Mouse (Mus musculus): Measurements from ENCODE around the gene Eva1b. TPM values are rescaled to one million over a fixed set of nuclear protein-coding genes. Genes with fewer than 3 reads are reported as not detected.

Gene Eva1b
- polyA plus RNA-seq, 1 experiment from 2014 or later, result 60.0 TPM

GRCm38 (mm10) chr4:126123309-126124040 lies 24.1 kb upstream of the Eva1b start:
- H3K9ac ChIP-seq, result no peak overlapping the region
- no peak overlapping the region for H3K4me2 ChIP-seq
- no peak for ATAC-seq (ENCODE audit: insufficient read depth, low FRiP score, low read depth)
- H3K27me3 ChIP-seq (replicated peaks), result no peaks in the 10 kb centered on the region
- H3K4me1 ChIP-seq, result no peaks in the 10 kb centered on the region
- H3K9me3 ChIP-seq, result no peaks in the 10 kb centered on the region
- 81% methylated on average over 10 of the region's 10 CpGs for WGBS
- H3K27ac ChIP-seq, result no peak overlapping the region
- H3K36me3 ChIP-seq, result peaks cover 32% of the 10 kb centered on the region
- H3K4me3 ChIP-seq (replicated peaks), result no peak overlapping the region

- 39% methylated on average over 11 of the region's 11 CpGs for WGBS
- Histone ChIP-seq H3K36me3 (peaks cover 28% of the 10 kb centered on the region), H3K27me3 (replicated peaks) (no peaks in the 10 kb centered on the region), H3K9me3 (no peaks in the 10 kb centered on the region), H3K27ac (peak overlapping the region; percentile 83), H3K4me2 (peak overlapping the region; percentile 24; the same call in 1 of the 2 replicates), H3K4me1 (peaks cover 27% of the 10 kb centered on the region), H3K9ac (no peak overlapping the region), H3K4me3 (replicated peaks) (no peak overlapping the region)
- ATAC-seq (ENCODE audit: insufficient read depth, low FRiP score, low read depth), result peak; percentile 41; the same call in 1 of the 2 replicates
Measured at GRCm38 (mm10) chr4:126130502-126130901, 17.0 kb upstream of the Eva1b start.

- no peaks in the 10 kb centered on the region for H3K27me3 ChIP-seq (replicated peaks)
- H3K4me3 ChIP-seq (replicated peaks), result no peak overlapping the region
- H3K36me3 ChIP-seq, result peaks cover 31% of the 10 kb centered on the region
- WGBS, result 49% methylated on average over 10 of the region's 10 CpGs
- H3K4me1 ChIP-seq, result peaks cover 27% of the 10 kb centered on the region
- H3K9me3 ChIP-seq, result no peaks in the 10 kb centered on the region
- H3K27ac ChIP-seq, result peak overlapping the region; percentile 67
- no peak for ATAC-seq (ENCODE audit: insufficient read depth, low FRiP score, low read depth)
- H3K4me2 ChIP-seq, result no peak overlapping the region
- no peak overlapping the region for H3K9ac ChIP-seq
Measured at GRCm38 (mm10) chr4:126131290-126132121, 16.0 kb upstream of the Eva1b start.

- 59% methylated on average over 6 of the region's 6 CpGs for WGBS
- Histone ChIP-seq H3K4me2 (no peak overlapping the region), H3K27me3 (replicated peaks) (no peaks in the 10 kb centered on the region), H3K4me3 (replicated peaks) (no peak overlapping the region), H3K4me1 (peaks cover 27% of the 10 kb centered on the region), H3K9me3 (no peaks in the 10 kb centered on the region), H3K36me3 (peaks cover 34% of the 10 kb centered on the region), H3K27ac (peak overlapping the region; percentile 44; the same call in 1 of the 2 replicates), H3K9ac (no peak overlapping the region)
- no peak for ATAC-seq (ENCODE audit: insufficient read depth, low FRiP score, low read depth)
Measured at GRCm38 (mm10) chr4:126132636-126133264, 14.8 kb upstream of the Eva1b start.

- H3K4me3 ChIP-seq (replicated peaks), result no peak overlapping the region
- ATAC-seq (ENCODE audit: insufficient read depth, low FRiP score, low read depth), result no peak
- H3K9me3 ChIP-seq, result no peaks in the 10 kb centered on the region
- no peak overlapping the region for H3K27ac ChIP-seq
- 94% methylated on average over 4 of the region's 4 CpGs for WGBS
- H3K9ac ChIP-seq, result no peak overlapping the region
- peaks cover 27% of the 10 kb centered on the region for H3K4me1 ChIP-seq
- H3K4me2 ChIP-seq, result no peak overlapping the region
- no peaks in the 10 kb centered on the region for H3K27me3 ChIP-seq (replicated peaks)
- peaks cover 32% of the 10 kb centered on the region for H3K36me3 ChIP-seq
Measured at GRCm38 (mm10) chr4:126134236-126134635, 13.3 kb upstream of the Eva1b start.

GRCm38 (mm10) chr4:126134639-126135038 lies 12.9 kb upstream of the Eva1b start:
- Histone ChIP-seq H3K9me3 (no peaks in the 10 kb centered on the region), H3K27ac (no peak overlapping the region), H3K36me3 (peaks cover 36% of the 10 kb centered on the region), H3K9ac (no peak overlapping the region), H3K4me3 (replicated peaks) (no peak overlapping the region), H3K4me2 (no peak overlapping the region), H3K4me1 (peaks cover 27% of the 10 kb centered on the region), H3K27me3 (replicated peaks) (no peaks in the 10 kb centered on the region)
- ATAC-seq (ENCODE audit: insufficient read depth, low FRiP score, low read depth), result no peak
- WGBS, result 81% methylated on average over 4 of the region's 4 CpGs

GRCm38 (mm10) chr4:126137773-126138172 lies 9.8 kb upstream of the Eva1b start:
- Histone ChIP-seq H3K4me3 (replicated peaks) (no peak overlapping the region), H3K27ac (no peak overlapping the region), H3K9ac (no peak overlapping the region), H3K9me3 (no peaks in the 10 kb centered on the region), H3K4me1 (peaks cover 12% of the 10 kb centered on the region; the same call in 1 of the 2 replicates), H3K27me3 (replicated peaks) (no peaks in the 10 kb centered on the region), H3K36me3 (peaks cover 41% of the 10 kb centered on the region), H3K4me2 (no peak overlapping the region)
- WGBS, result 85% methylated on average over 4 of the region's 4 CpGs
- no peak for ATAC-seq (ENCODE audit: insufficient read depth, low FRiP score, low read depth)

- Histone ChIP-seq H3K4me1 (peaks cover 10% of the 10 kb centered on the region; the same call in 1 of the 2 replicates), H3K4me2 (no peak overlapping the region), H3K27ac (no peak overlapping the region; the same call in 1 of the 2 replicates), H3K9ac (no peak overlapping the region), H3K9me3 (no peaks in the 10 kb centered on the region), H3K4me3 (replicated peaks) (no peak overlapping the region), H3K27me3 (replicated peaks) (no peaks in the 10 kb centered on the region), H3K36me3 (peaks cover 31% of the 10 kb centered on the region)
- no peak for ATAC-seq (ENCODE audit: insufficient read depth, low FRiP score, low read depth)
- 79% methylated on average over 5 of the region's 5 CpGs for WGBS
Measured at GRCm38 (mm10) chr4:126141021-126141420, 6.5 kb upstream of the Eva1b start.

- H3K27me3 ChIP-seq (replicated peaks), result no peaks in the 10 kb centered on the region
- no peak overlapping the region for H3K9ac ChIP-seq
- 34% methylated on average over 4 of the region's 4 CpGs for WGBS
- 0 out of 2 replicates have a peak, but pooled peaks cover 2% of the 10 kb centered on the region for H3K36me3 ChIP-seq
- no peaks in the 10 kb centered on the region for H3K9me3 ChIP-seq
- H3K4me2 ChIP-seq, result no peak overlapping the region
- no peak for ATAC-seq (ENCODE audit: insufficient read depth, low FRiP score, low read depth)
- no peak overlapping the region for H3K4me3 ChIP-seq (replicated peaks)
- no peak overlapping the region for H3K27ac ChIP-seq
- peaks cover 29% of the 10 kb centered on the region for H3K4me1 ChIP-seq
Measured at GRCm38 (mm10) chr4:126145396-126145795, 2.1 kb upstream of the Eva1b start.

- H3K4me1 ChIP-seq, result peaks cover 32% of the 10 kb centered on the region
- peak overlapping the region; percentile 73 for H3K4me2 ChIP-seq
- peak overlapping the region; percentile 91 for H3K27ac ChIP-seq
- no peaks in the 10 kb centered on the region for H3K36me3 ChIP-seq
- 0 out of 2 replicates have a peak overlapping the region, but pooled peaks have one; percentile 65 for H3K4me3 ChIP-seq (replicated peaks)
- H3K9me3 ChIP-seq, result no peaks in the 10 kb centered on the region
- H3K27me3 ChIP-seq (replicated peaks), result no peaks in the 10 kb centered on the region
- no peak overlapping the region for H3K9ac ChIP-seq
- no peak for ATAC-seq (ENCODE audit: insufficient read depth, low FRiP score, low read depth)
- 29% methylated on average over 9 of the region's 9 CpGs for WGBS
Measured at GRCm38 (mm10) chr4:126146974-126147532, 491 bp upstream of the Eva1b start.

- WGBS, result under 1% methylated on average over 56 of the region's 67 CpGs
- H3K4me1 ChIP-seq, result peaks cover 32% of the 10 kb centered on the region
- H3K4me3 ChIP-seq (replicated peaks), result peak overlapping the region; percentile 65
- ATAC-seq (ENCODE audit: insufficient read depth, low FRiP score, low read depth), result peak; percentile 71
- H3K9me3 ChIP-seq, result no peaks in the 10 kb centered on the region
- no peaks in the 10 kb centered on the region for H3K27me3 ChIP-seq (replicated peaks)
- peak overlapping the region; percentile 91 for H3K27ac ChIP-seq
- H3K4me2 ChIP-seq, result peak overlapping the region; percentile 73
- peak overlapping the region; percentile 52 for H3K9ac ChIP-seq
- no peaks in the 10 kb centered on the region; the same call in 1 of the 2 replicates for H3K36me3 ChIP-seq
Measured at GRCm38 (mm10) chr4:126148161-126148961, 817 bp downstream of the Eva1b start.
